Mouse (Mus musculus) subcutaneous adipose tissue, adult 2 months (tissue): Measurements from ENCODE around the gene Slc12a7. TPM values are rescaled to one million over a fixed set of nuclear protein-coding genes. Genes with fewer than 3 reads are reported as not detected.

ENCODE experiments used
- polyA plus RNA-seq: library from polyadenylated mRNA; depleted of rRNA; stranded (reverse); fragments of >200 nt; gene quantifications from 2 replicates; pipeline ENCODE4 v1.2.3, GENCODE M21; 2012; ENCODE audit warnings: low replicate concordance; rRNA removed

Slc12a7 gene
- 59.6 and 68.2 TPM in 2 replicates for polyA plus RNA-seq

GRCm38 (mm10) chr13:73732742-73733700 lies at the start of gene Slc12a7:
Gene Slc12a7 (plus strand): TSS chr13:73733094.

GRCm38 (mm10) chr13:73704694-73705325 lies 28.1 kb upstream of the Slc12a7 start, which contains the start of gene Slc6a19:
Gene Slc6a19 (minus strand): TSS chr13:73704865.

GRCm38 (mm10) chr13:73847465-73847836 lies 114.6 kb downstream of the Slc12a7 start, which contains the start of gene Nkd2:
Gene Nkd2 (minus strand): TSS chr13:73847631.

Other genes starting within 250 kb of the Slc12a7 start
- gene Slc6a3, start 196.3 kb upstream of the Slc12a7 start, polyA plus RNA-seq: not detected in 2 replicates
- 189 and 197 TPM in 2 replicates for gene Clptm1l, start 129.1 kb upstream of the Slc12a7 start, polyA plus RNA-seq
- gene Tert, start 106.2 kb upstream of the Slc12a7 start, polyA plus RNA-seq: 2.3 and 12.4 TPM in 2 replicates
- gene Slc6a18, start 55.1 kb upstream of the Slc12a7 start, polyA plus RNA-seq: not detected in 2 replicates
- 0.12 and 0.19 TPM in 2 replicates for gene Slc6a19, start 28.2 kb upstream of the Slc12a7 start, polyA plus RNA-seq
- 2.1 and 33.3 TPM in 2 replicates for gene Nkd2, start 114.5 kb downstream of the Slc12a7 start, polyA plus RNA-seq
- gene Trip13, start 204.7 kb downstream of the Slc12a7 start, polyA plus RNA-seq: 0.60 and 2.1 TPM in 2 replicates
- gene Brd9, start 204.7 kb downstream of the Slc12a7 start, polyA plus RNA-seq: 34.3 and 46.1 TPM in 2 replicates
- not detected in 2 replicates for gene Zdhhc11, start 230.8 kb downstream of the Slc12a7 start, polyA plus RNA-seq